Mouse (Mus musculus) C2C12 (cell line): ENCODE measurements around the gene Gopc. TPM values are rescaled to one million over a fixed set of nuclear protein-coding genes. Genes with fewer than 3 reads are reported as not detected.
"Not testable (repeated sequence)": the region's sequence is repeated elsewhere in the genome, so short reads cannot be mapped to it uniquely, and the experiment has no call there.

ENCODE experiments used
- H3K27me3 ChIP-seq: one replicate; pipeline ENCODE4 v1.6.1; 2011; ENCODE audit not compliant: control insufficient read depth, insufficient read depth, insufficient read length
- H3K36me3 ChIP-seq: one replicate; pipeline ENCODE4 v1.6.1; 2011; ENCODE audit not compliant: control insufficient read depth, insufficient read depth
- H3K4me3 ChIP-seq: one replicate; pipeline ENCODE4 v1.5.1; 2011; ENCODE audit warnings: mild to moderate bottlenecking, control low read depth; ENCODE audit not compliant: poor library complexity, insufficient read depth, severe bottlenecking
- H3K79me2 ChIP-seq: one replicate; pipeline ENCODE4 v1.6.1; 2011; ENCODE audit not compliant: control insufficient read depth, insufficient read depth
- H3K79me3 ChIP-seq: one replicate; pipeline ENCODE4 v1.6.1; 2011; ENCODE audit warnings: low read depth, control low read depth
- H3ac ChIP-seq: one replicate; pipeline ENCODE3; 2011; ENCODE audit warnings: low read depth; ENCODE audit not compliant: control insufficient read depth, insufficient read length
- CEBPB ChIP-seq: IDR thresholded peaks from one replicate; pipeline ENCODE4 v1.6.1; 2011; ENCODE audit warnings: low read depth, mild to moderate bottlenecking, control low read depth, moderate library complexity
- CTCF ChIP-seq: IDR thresholded peaks from one replicate; pipeline ENCODE4 v1.5.1; 2011; ENCODE audit not compliant: control insufficient read depth, insufficient read depth, insufficient read length
- FOSL1 ChIP-seq: IDR thresholded peaks from one replicate; pipeline ENCODE4 v1.8.0; 2011; ENCODE audit warnings: mild to moderate bottlenecking, low read length; ENCODE audit not compliant: poor library complexity, insufficient read depth, severe bottlenecking
- MAX ChIP-seq: IDR thresholded peaks from one replicate; pipeline ENCODE4 v1.6.1; 2011; ENCODE audit warnings: mild to moderate bottlenecking, control low read depth
- MYOD1 ChIP-seq: IDR thresholded peaks from one replicate; pipeline ENCODE4 v1.6.1; 2011; ENCODE audit warnings: low read depth; ENCODE audit not compliant: control insufficient read depth, insufficient read length
- MYOG ChIP-seq: IDR thresholded peaks from one replicate; pipeline ENCODE4 v1.6.1; 2011; ENCODE audit not compliant: control insufficient read depth, insufficient read length; ENCODE audit errors: extremely low read depth
- USF1 ChIP-seq: IDR thresholded peaks from one replicate; pipeline ENCODE4 v1.6.1; 2011; ENCODE audit warnings: low read depth, mild to moderate bottlenecking, control low read depth, moderate library complexity
- polyA plus RNA-seq: library from polyadenylated mRNA; unstranded; fragments of >200 nt; fragmentation: generic; extraction: Trizol; gene quantifications from one replicate; pipeline ENCODE4 v1.2.1, GENCODE M21; 2012; ENCODE audit warnings: missing spikeins

The Gopc gene
- polyA plus RNA-seq, 1 experiment: 5.9 TPM

- Histone ChIP-seq H3K79me3 (peaks cover 55% of the 10 kb centered on the region), H3K79me2 (peaks cover 86% of the 10 kb centered on the region), H3K27me3 (no peaks in the 10 kb centered on the region), H3K4me3 (no peak overlapping the region), H3K36me3 (no peaks in the 10 kb centered on the region), H3ac (no peak overlapping the region)
- no peak for TF ChIP-seq MYOG
- no peak for TF ChIP-seq CEBPB
- no peak for TF ChIP-seq USF1
Measured at GRCm38 (mm10) chr10:52373834-52374233, 8.1 kb downstream of the Gopc start.

GRCm38 (mm10) chr10:52368376-52368775, 13.5 kb downstream of the Gopc start:
- no peak overlapping the region for H3K4me3 ChIP-seq
- no peak overlapping the region for H3ac ChIP-seq
- no peaks in the 10 kb centered on the region for H3K27me3 ChIP-seq
- H3K79me3 ChIP-seq: peaks cover 25% of the 10 kb centered on the region
- TF ChIP-seq CTCF (no peak), USF1 (no peak), FOSL1 (no peak), CEBPB (no peak), MYOG (no peak), MAX (no peak), MYOD1 (no peak)
- no peaks in the 10 kb centered on the region for H3K36me3 ChIP-seq
- peaks cover 61% of the 10 kb centered on the region for H3K79me2 ChIP-seq

GRCm38 (mm10) chr10:52360862-52361609, 20.9 kb downstream of the Gopc start:
- peaks cover 26% of the 10 kb centered on the region for H3K79me2 ChIP-seq
- no peak overlapping the region for H3ac ChIP-seq
- peaks cover 7% of the 10 kb centered on the region for H3K36me3 ChIP-seq
- H3K27me3 ChIP-seq: no peaks in the 10 kb centered on the region
- H3K79me3 ChIP-seq: peaks cover 10% of the 10 kb centered on the region
- no peak overlapping the region for H3K4me3 ChIP-seq
- TF ChIP-seq MAX (no peak), FOSL1 (no peak), CTCF (no peak), MYOG (no peak), MYOD1 (no peak), USF1 (no peak), CEBPB (no peak)

GRCm38 (mm10) chr10:52360241-52360735, 21.6 kb downstream of the Gopc start:
- Histone ChIP-seq H3K79me3 (peaks cover 10% of the 10 kb centered on the region), H3K27me3 (no peaks in the 10 kb centered on the region), H3K79me2 (peaks cover 26% of the 10 kb centered on the region), H3ac (no peak overlapping the region), H3K4me3 (no peak overlapping the region), H3K36me3 (peaks cover 7% of the 10 kb centered on the region)
- TF ChIP-seq FOSL1: no peak
- TF ChIP-seq MAX: no peak
- no peak for TF ChIP-seq CTCF
- TF ChIP-seq MYOG: no peak
- TF ChIP-seq MYOD1: no peak
- no peak for TF ChIP-seq CEBPB
- TF ChIP-seq USF1: no peak

GRCm38 (mm10) chr10:52358467-52358866, 23.5 kb downstream of the Gopc start, which contains the start of gene Gm26741:
Gene Gm26741, plus strand, starts transcription at chr10:52358767.
- Histone ChIP-seq H3K79me2 (peaks cover 10% of the 10 kb centered on the region), H3K4me3 (no peak within 1 kb of the TSS), H3K36me3 (peaks cover 16% of the 10 kb centered on the region), H3ac (no peak within 1 kb of the TSS), H3K27me3 (no peaks in the 10 kb centered on the region), H3K79me3 (peaks cover 7% of the 10 kb centered on the region)
- TF ChIP-seq USF1 (no peak), CEBPB (no peak), CTCF (no peak), MAX (no peak), MYOD1 (no peak), MYOG (no peak), FOSL1 (no peak)

GRCm38 (mm10) chr10:52353184-52353583, 28.7 kb downstream of the Gopc start:
- TF ChIP-seq MAX (no peak), FOSL1 (no peak), CEBPB (no peak), MYOG (no peak), CTCF (no peak), USF1 (no peak), MYOD1 (no peak)
- Histone ChIP-seq H3K4me3 (no peak overlapping the region), H3K79me3 (no peaks in the 10 kb centered on the region), H3K36me3 (peaks cover 51% of the 10 kb centered on the region), H3K79me2 (no peaks in the 10 kb centered on the region), H3ac (no peak overlapping the region), H3K27me3 (no peaks in the 10 kb centered on the region)

GRCm38 (mm10) chr10:52343324-52343723, 38.6 kb downstream of the Gopc start:
- H3K36me3 ChIP-seq: peaks cover 48% of the 10 kb centered on the region
- H3ac ChIP-seq, H3K79me3 ChIP-seq, H3K79me2 ChIP-seq, H3K4me3 ChIP-seq, H3K27me3 ChIP-seq: not testable (repeated sequence)
